Mouse (Mus musculus): ENCODE results near the gene Ccl26.

The Ccl26 gene

GRCm38 (mm10) chr5:135537794-135538214 lies 25.6 kb downstream of the Ccl26 start:
- DNase-seq: no peak

GRCm38 (mm10) chr5:135537326-135537725 lies 26.0 kb downstream of the Ccl26 start:
- no peak for DNase-seq

- DNase-seq: no peak
These were observed 27.5 kb downstream of the Ccl26 start for GRCm38 (mm10) chr5:135535867-135536266.

- DNase-seq: no peak
These were observed 29.9 kb downstream of the Ccl26 start for GRCm38 (mm10) chr5:135533431-135533830.

GRCm38 (mm10) chr5:135531306-135531845 lies 32.0 kb downstream of the Ccl26 start:
- no peak for DNase-seq

- no peak for DNase-seq
These were observed 33.4 kb downstream of the Ccl26 start for GRCm38 (mm10) chr5:135529964-135530363.

GRCm38 (mm10) chr5:135529310-135529709 lies 34.1 kb downstream of the Ccl26 start:
- DNase-seq: no peak

GRCm38 (mm10) chr5:135527986-135528385 lies 35.4 kb downstream of the Ccl26 start:
- no peak for DNase-seq

GRCm38 (mm10) chr5:135524660-135525560 lies 38.5 kb downstream of the Ccl26 start:
- DNase-seq: no peak

- no peak for DNase-seq
These were observed 39.3 kb downstream of the Ccl26 start for GRCm38 (mm10) chr5:135524087-135524486.

- no peak for DNase-seq
These were observed 41.2 kb downstream of the Ccl26 start for GRCm38 (mm10) chr5:135522111-135522722.

GRCm38 (mm10) chr5:135517348-135517883 lies 46.0 kb downstream of the Ccl26 start:
- peak; percentile 37 for DNase-seq

- DNase-seq: no peak
These were observed 50.2 kb downstream of the Ccl26 start for GRCm38 (mm10) chr5:135513131-135513530.

GRCm38 (mm10) chr5:135511105-135511504 lies 52.3 kb downstream of the Ccl26 start:
- no peak for DNase-seq
